In genomic region chr2:155515941-155516340, GRCm38 (mm10) we compare ENCODE assay signal across 8 mouse cellular contexts. TPM values are rescaled to one million over a fixed set of nuclear protein-coding genes. Genes with fewer than 3 reads are reported as not detected.
DNase-seq lines count a peak whose midpoint lies in the region; ATAC-seq and TF ChIP-seq lines count a peak whose summit lies in the region.

No protein-coding gene starts in this region.

- H3K36me3 ChIP-seq in hindbrain, embryonic 11.5 days (ENCODE audit: control insufficient read depth, insufficient read depth, low read length): no peaks in the 10 kb centered on the region
- H3K36me3 ChIP-seq in hindbrain, embryonic 16.5 days (ENCODE audit: control insufficient read depth, insufficient read depth, low read length): no peaks in the 10 kb centered on the region
- no peaks in the 10 kb centered on the region for H3K36me3 ChIP-seq in midbrain, postnatal 0 days (ENCODE audit: insufficient read depth, low read length)

- no peak overlapping the region for H3K9ac ChIP-seq in hindbrain, embryonic 11.5 days (ENCODE audit: low read depth, low read length)
- H3K9ac ChIP-seq in hindbrain, embryonic 16.5 days (ENCODE audit: low read depth, low read length): no peak overlapping the region
- no peak overlapping the region for H3K9ac ChIP-seq in midbrain, postnatal 0 days (replicated peaks; ENCODE audit: low read length, poor library complexity, severe bottlenecking)

- 15% methylated on average over 1 of the region's 1 CpGs for WGBS in hindbrain, embryonic 11.5 days
- WGBS in hindbrain, embryonic 16.5 days: 5% methylated on average over 1 of the region's 1 CpGs
- WGBS in midbrain, postnatal 0 days: 17% methylated on average over 1 of the region's 1 CpGs

- H3K4me1 ChIP-seq in hindbrain, embryonic 11.5 days (replicated peaks; ENCODE audit: control insufficient read depth, insufficient read depth, low read length): no peaks in the 10 kb centered on the region
- H3K4me1 ChIP-seq in hindbrain, embryonic 16.5 days (ENCODE audit: control insufficient read depth, insufficient read depth, low read depth, low read length): peaks cover 32% of the 10 kb centered on the region
- H3K4me1 ChIP-seq in midbrain, postnatal 0 days (ENCODE audit: insufficient read depth, low read length): peaks cover 8% of the 10 kb centered on the region; the same call in 1 of the 2 replicates

- no peak overlapping the region for H3K4me3 ChIP-seq in hindbrain, embryonic 11.5 days (ENCODE audit: low read depth, low read length)
- no peak overlapping the region for H3K4me3 ChIP-seq in hindbrain, embryonic 16.5 days (ENCODE audit: low read length)
- no peak overlapping the region for H3K4me3 ChIP-seq in midbrain, postnatal 0 days (ENCODE audit: low read depth, low read length)

- peak; percentile 87 for DNase-seq in hindbrain, embryonic 11.5 days (ENCODE audit: low spot score)
- DNase-seq in ES-CJ7 (ENCODE audit: low read depth, low spot score): peak; percentile 25
- peak; percentile 84 to 89 for DNase-seq in cerebellum, adult 18-20 months
- DNase-seq in gastrocnemius, postnatal 25 days: peak; percentile 31
- DNase-seq in layer of hippocampus, postnatal 14 days (ENCODE audit: low spot score in 2 of 2): peak; percentile 68 to 87
- DNase-seq in midbrain, postnatal 0 days (ENCODE audit: low spot score): peak; percentile 73
- peak; percentile 40 to 69 for DNase-seq in thymus, postnatal 10 days (ENCODE audit: low spot score in 2 of 2)

- H3K27me3 ChIP-seq in hindbrain, embryonic 11.5 days (ENCODE audit: control insufficient read depth, insufficient read depth, low read length): no peaks in the 10 kb centered on the region
- H3K27me3 ChIP-seq in hindbrain, embryonic 16.5 days (replicated peaks; ENCODE audit: control insufficient read depth, insufficient read depth, low read length): no peaks in the 10 kb centered on the region
- no peaks in the 10 kb centered on the region for H3K27me3 ChIP-seq in midbrain, postnatal 0 days (ENCODE audit: insufficient read depth, low read length)

- no peak for ATAC-seq in hindbrain, embryonic 11.5 days (ENCODE audit: low FRiP score)
- no peak for ATAC-seq in hindbrain, embryonic 16.5 days
- no peak for ATAC-seq in midbrain, postnatal 0 days (ENCODE audit: low FRiP score)

- no peak overlapping the region for H3K4me2 ChIP-seq in hindbrain, embryonic 11.5 days (replicated peaks; ENCODE audit: low read depth, low read length)
- H3K4me2 ChIP-seq in hindbrain, embryonic 16.5 days (ENCODE audit: low read length): no peak overlapping the region
- H3K4me2 ChIP-seq in midbrain, postnatal 0 days (ENCODE audit: low read depth, low read length, poor library complexity, severe bottlenecking): no peak overlapping the region

- no peaks in the 10 kb centered on the region for H3K9me3 ChIP-seq in hindbrain, embryonic 11.5 days (ENCODE audit: control insufficient read depth, low read length)
- no peaks in the 10 kb centered on the region for H3K9me3 ChIP-seq in hindbrain, embryonic 16.5 days (ENCODE audit: control insufficient read depth, low read length)
- no peaks in the 10 kb centered on the region for H3K9me3 ChIP-seq in midbrain, postnatal 0 days (ENCODE audit: low read length)

- H3K27ac ChIP-seq in hindbrain, embryonic 11.5 days (ENCODE audit: low read depth, low read length): no peak overlapping the region
- no peak overlapping the region for H3K27ac ChIP-seq in hindbrain, embryonic 16.5 days (ENCODE audit: low read depth, low read length)
- no peak overlapping the region for H3K27ac ChIP-seq in midbrain, postnatal 0 days (ENCODE audit: low read depth, low read length)

- TF ChIP-seq CTCF in midbrain, postnatal 0 days (IDR thresholded peaks at IDR 0.05): peak; percentile 99

RNA-seq across cellular contexts. Expression of gene Acss2, which starts 1.8 kb away (rescaled TPM):
- 23.3 and 24.1 TPM in 2 replicates for polyA plus RNA-seq in hindbrain, embryonic 11.5 days (2014; fragmentation: Nextera tagmentation; extraction: Ambion mirVana)
- polyA plus RNA-seq in hindbrain, embryonic 16.5 days (2015; fragmentation: Nextera tagmentation; extraction: Ambion mirVana): 28.4 and 29.3 TPM in 2 replicates
- total RNA-seq in gastrocnemius, postnatal 25 days (2021): 10 to 100 TPM; 27.0 to 31.2 TPM
- total RNA-seq in layer of hippocampus, postnatal 14 days (2021): 10 to 100 TPM; 60.4 to 63.1 TPM
- total RNA-seq in midbrain, postnatal 0 days (2014; rRNA removed): 25.3 and 38.0 TPM in 2 replicates
- 18.6 and 19.4 TPM in 2 replicates for polyA plus RNA-seq in midbrain, postnatal 0 days (2015; fragmentation: Nextera tagmentation; extraction: Ambion mirVana)

RNA-seq across cellular contexts. Expression of gene Ggt7, which starts 2.1 kb away (rescaled TPM):
- polyA plus RNA-seq in hindbrain, embryonic 11.5 days (2014; fragmentation: Nextera tagmentation; extraction: Ambion mirVana): 8.8 and 13.0 TPM in 2 replicates
- 89.4 and 89.9 TPM in 2 replicates for polyA plus RNA-seq in hindbrain, embryonic 16.5 days (2015; fragmentation: Nextera tagmentation; extraction: Ambion mirVana)
- under 1 TPM; 0.41 to 0.80 TPM for total RNA-seq in gastrocnemius, postnatal 25 days (2021)
- 100 to 1,000 TPM; 107 to 119 TPM for total RNA-seq in layer of hippocampus, postnatal 14 days (2021)
- total RNA-seq in midbrain, postnatal 0 days (2014; rRNA removed): 167 and 203 TPM in 2 replicates
- polyA plus RNA-seq in midbrain, postnatal 0 days (2015; fragmentation: Nextera tagmentation; extraction: Ambion mirVana): 110 and 112 TPM in 2 replicates

RNA-seq across cellular contexts. Expression of gene Ncoa6, which starts 42.2 kb away (rescaled TPM):
- 29.5 and 34.8 TPM in 2 replicates for polyA plus RNA-seq in hindbrain, embryonic 11.5 days (2014; fragmentation: Nextera tagmentation; extraction: Ambion mirVana)
- 15.8 and 19.4 TPM in 2 replicates for polyA plus RNA-seq in hindbrain, embryonic 16.5 days (2015; fragmentation: Nextera tagmentation; extraction: Ambion mirVana)
- 10 to 100 TPM; 13.0 to 13.8 TPM for total RNA-seq in gastrocnemius, postnatal 25 days (2021)
- total RNA-seq in layer of hippocampus, postnatal 14 days (2021): 10 to 100 TPM; 61.1 to 71.8 TPM
- total RNA-seq in midbrain, postnatal 0 days (2014; rRNA removed): 50.5 and 73.1 TPM in 2 replicates
- 23.3 and 32.1 TPM in 2 replicates for polyA plus RNA-seq in midbrain, postnatal 0 days (2015; fragmentation: Nextera tagmentation; extraction: Ambion mirVana)

Comparison
In these comparisons a context has a peak if more than half of its experiments do, and no peak if none do; other contexts are left out.
1. DNase-seq: peak in every context shown above with its lines; median percentile 87 in hindbrain, embryonic 11.5 days; 86 in cerebellum, adult 18-20 months; 78 in layer of hippocampus, postnatal 14 days; 73 in midbrain, postnatal 0 days; 54 in thymus, postnatal 10 days; 31 in gastrocnemius, postnatal 25 days; 25 in ES-CJ7.
2. RNA of gene Ggt7, which starts 2.1 kb away (total RNA-seq): 167 to 203 TPM in midbrain, postnatal 0 days and 107 to 119 TPM in layer of hippocampus, postnatal 14 days; 0.41 to 0.80 TPM in gastrocnemius, postnatal 25 days; every median in the first group is over 10 times any median in the second.